Mouse (Mus musculus) hindbrain, embryonic 13.5 days (tissue): ENCODE results near the gene Zpr1. TPM values are rescaled to one million over a fixed set of nuclear protein-coding genes. Genes with fewer than 3 reads are reported as not detected.
A peak's percentile ranks its signal among the peaks of the same experiment; 100 is the strongest.

Experiments used
- ATAC-seq: fragments of 200-750 bp; cut with Nextera tagmentation; 2 replicates; pipeline ENCODE4 v1.8.0; 2017; ENCODE audit warnings: moderate TSS enrichment; ENCODE audit not compliant: low FRiP score
- H3K27ac ChIP-seq: fragments of 300-500 bp; sonication (generic); 2 replicates; pipeline ENCODE4 v1.5.1; 2015; ENCODE audit warnings: inconsistent platforms, mild to moderate bottlenecking, moderate library complexity
- H3K27me3 ChIP-seq: fragments of 300-500 bp; sonication (generic); 2 replicates; pipeline ENCODE4 v1.6.1; 2015; ENCODE audit warnings: mild to moderate bottlenecking, inconsistent platforms
- H3K36me3 ChIP-seq: fragments of 300-500 bp; sonication (generic); 2 replicates; pipeline ENCODE4 v1.6.1; 2015; ENCODE audit warnings: mild to moderate bottlenecking, inconsistent platforms
- H3K4me1 ChIP-seq: fragments of 300-500 bp; sonication (generic); replicated peaks from 2 replicates; pipeline ENCODE4 v1.6.1; 2015; ENCODE audit warnings: inconsistent platforms
- H3K4me2 ChIP-seq: fragments of 300-500 bp; sonication (generic); 2 replicates; pipeline ENCODE4 v1.6.1; 2015; ENCODE audit warnings: inconsistent platforms, mild to moderate bottlenecking, moderate library complexity
- H3K4me3 ChIP-seq: fragments of 300-500 bp; sonication (generic); 2 replicates; pipeline ENCODE4 v1.5.1; 2015; ENCODE audit warnings: mild to moderate bottlenecking, inconsistent platforms
- H3K9ac ChIP-seq: fragments of 300-500 bp; sonication (generic); 2 replicates; pipeline ENCODE4 v1.6.1; 2015; ENCODE audit warnings: mild to moderate bottlenecking, inconsistent platforms
- H3K9me3 ChIP-seq: fragments of 300-500 bp; sonication (generic); 2 replicates; pipeline ENCODE4 v1.6.1; 2016; ENCODE audit warnings: inconsistent platforms
- WGBS: fragments of 180-500 bp; shearing (Covaris S2); methylation state at CpG from one replicate; pipeline ENCODE4 v1.1.7; 2015; 5-methylcytosine and 5-hydroxymethylcytosine counted together
- polyA plus RNA-seq: library from polyadenylated mRNA; unstranded; fragments of >200 nt; fragmentation: Nextera tagmentation; extraction: Ambion mirVana; gene quantifications from 2 replicates; pipeline ENCODE4 v1.2.1, GENCODE M21; 2015

Zpr1 gene
- polyA plus RNA-seq, 1 experiment from 2014 or later, result 60.2 TPM

DNA sequence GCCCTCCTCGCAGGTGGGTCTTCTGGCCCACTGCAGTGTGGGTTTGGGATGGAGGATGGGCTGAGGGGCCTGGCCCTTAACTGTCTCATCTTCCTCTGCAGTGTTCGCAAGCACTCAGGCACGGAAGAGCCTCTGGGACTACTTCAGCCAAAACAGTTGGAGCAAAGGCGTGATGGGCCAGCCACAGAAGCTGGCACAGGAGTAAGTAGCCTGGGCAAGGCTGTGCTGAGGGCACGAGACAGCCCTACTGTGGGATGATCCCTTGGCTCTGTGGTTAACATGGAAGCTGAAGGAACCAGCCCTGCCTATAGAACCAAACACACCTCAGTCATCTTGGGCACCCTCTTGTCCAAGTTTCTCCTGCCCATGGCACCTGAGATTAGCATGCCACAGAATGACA, 3.7 kb upstream of the Zpr1 start:
- WGBS, result 94% methylated on average over 5 of the region's 5 CpGs
- Histone ChIP-seq H3K4me3 (no peak overlapping the region), H3K27me3 (peaks cover 36% of the 10 kb centered on the region), H3K9ac (no peak overlapping the region), H3K27ac (no peak overlapping the region), H3K4me2 (no peak overlapping the region), H3K4me1 (peaks cover 18% of the 10 kb centered on the region), H3K36me3 (no peaks in the 10 kb centered on the region), H3K9me3 (no peaks in the 10 kb centered on the region)
- no peak for ATAC-seq

DNA sequence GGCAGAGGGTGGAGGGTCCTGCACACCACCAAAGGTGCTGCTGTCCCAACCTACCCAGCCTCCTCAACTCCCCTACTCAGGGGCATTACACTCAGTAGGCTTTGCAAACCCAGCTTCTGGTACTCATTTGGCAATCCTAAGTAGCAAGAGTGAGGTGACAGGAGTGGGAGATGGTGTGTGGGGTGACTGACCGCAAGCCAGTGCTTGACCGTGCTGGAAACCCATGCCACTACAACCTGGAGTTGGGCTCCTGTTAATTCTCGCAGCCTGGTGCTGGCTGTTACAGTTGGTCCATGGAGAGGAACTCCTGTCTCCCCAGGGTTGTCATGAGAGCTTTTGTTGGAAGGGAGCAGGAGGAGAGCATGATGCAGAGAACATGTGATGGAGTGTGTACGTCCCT, 2.1 kb upstream of the Zpr1 start:
- no peak for ATAC-seq
- H3K36me3 ChIP-seq, result peaks cover 15% of the 10 kb centered on the region
- H3K27ac ChIP-seq, result no peak overlapping the region
- H3K9ac ChIP-seq, result peak overlapping the region; percentile 60; the same call in 1 of the 2 replicates
- H3K4me2 ChIP-seq, result no peak overlapping the region
- WGBS, result 95% methylated on average over 4 of the region's 4 CpGs
- no peaks in the 10 kb centered on the region for H3K9me3 ChIP-seq
- peaks cover 22% of the 10 kb centered on the region for H3K4me1 ChIP-seq
- H3K27me3 ChIP-seq, result peaks cover 36% of the 10 kb centered on the region
- no peak overlapping the region for H3K4me3 ChIP-seq

DNA sequence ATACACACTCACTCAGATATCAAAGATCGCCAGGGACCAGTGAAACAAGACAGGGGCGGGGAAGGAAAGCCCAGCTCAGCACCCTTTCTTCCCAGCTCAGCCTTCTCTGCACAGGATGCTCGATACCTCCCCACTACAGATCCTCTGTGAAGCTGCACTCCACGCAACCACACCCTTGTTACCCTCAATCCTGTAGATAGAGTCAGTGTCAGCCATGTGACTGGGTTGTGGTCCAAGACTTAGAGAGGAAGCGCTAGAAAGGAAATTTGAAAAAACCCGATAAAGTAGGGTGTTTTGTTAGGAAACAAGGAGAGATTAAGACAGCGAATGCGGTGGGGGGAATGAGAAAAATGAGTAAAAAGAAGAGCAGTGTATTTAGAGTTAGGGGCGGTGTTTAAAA, 794 bp upstream of the Zpr1 start:
- peaks cover 36% of the 10 kb centered on the region for H3K27me3 ChIP-seq
- H3K4me2 ChIP-seq, result peak overlapping the region; percentile 96; the same call in 1 of the 2 replicates
- no peak for ATAC-seq
- peaks cover 28% of the 10 kb centered on the region for H3K36me3 ChIP-seq
- H3K27ac ChIP-seq, result no peak overlapping the region
- H3K4me3 ChIP-seq, result no peak overlapping the region
- H3K4me1 ChIP-seq, result peaks cover 22% of the 10 kb centered on the region
- 90% methylated on average over 9 of the region's 9 CpGs for WGBS
- no peak overlapping the region for H3K9ac ChIP-seq
- H3K9me3 ChIP-seq, result no peaks in the 10 kb centered on the region

GRCm38 (mm10) chr9:46274494-46274893, 1.6 kb downstream of the Zpr1 start:
- Histone ChIP-seq H3K4me2 (peak overlapping the region; percentile 96; the same call in 1 of the 2 replicates), H3K4me3 (no peak overlapping the region), H3K36me3 (peaks cover 50% of the 10 kb centered on the region), H3K27ac (no peak overlapping the region), H3K9me3 (no peaks in the 10 kb centered on the region), H3K27me3 (peaks cover 20% of the 10 kb centered on the region), H3K9ac (no peak overlapping the region), H3K4me1 (peaks cover 22% of the 10 kb centered on the region)
- 93% methylated on average over 9 of the region's 9 CpGs for WGBS
- ATAC-seq, result no peak

DNA sequence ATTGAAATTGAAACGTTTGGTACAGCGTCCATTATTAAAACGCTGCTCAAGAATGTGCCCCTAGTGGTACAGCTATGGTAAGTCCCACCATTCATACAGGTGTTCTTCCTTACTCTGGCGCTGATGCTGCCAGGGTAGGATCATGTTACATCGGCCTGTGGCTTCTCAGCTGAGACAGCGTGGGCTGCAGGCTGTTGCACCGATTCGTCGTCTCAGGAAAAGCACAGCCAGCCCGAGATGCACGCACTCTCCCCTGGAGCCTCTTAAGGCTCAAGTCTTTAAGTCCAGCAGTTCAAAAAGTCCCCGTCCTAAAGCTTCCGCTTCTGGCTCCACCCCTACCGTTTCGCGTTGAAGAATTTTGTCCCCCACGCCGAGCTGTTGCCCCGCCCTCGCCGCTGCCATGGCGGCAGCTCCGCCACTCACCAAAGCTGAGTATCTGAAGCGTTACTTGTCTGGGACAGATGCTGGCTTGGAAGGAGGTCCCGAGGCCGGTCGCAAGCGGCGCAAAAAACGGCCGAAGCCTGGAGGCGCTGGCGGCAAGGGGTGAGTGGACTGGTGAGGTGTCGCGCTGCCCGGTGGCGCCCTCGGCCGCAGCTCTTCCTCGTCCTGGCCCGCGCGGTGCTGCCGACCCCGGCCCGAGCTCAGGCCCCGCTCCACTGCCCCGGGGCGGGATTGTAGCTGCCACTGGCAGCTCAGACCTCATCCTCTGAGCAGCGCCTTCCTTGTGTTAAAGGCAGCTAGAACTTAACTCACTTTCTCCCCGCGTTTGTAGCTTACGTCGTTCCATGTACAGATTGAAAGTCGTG, 10.0 kb downstream of the Zpr1 start, which contains the start of gene Bud13:
TSS of gene Bud13 (plus strand) at position 378 of the 806 bp plus-strand sequence.
- Histone ChIP-seq H3K36me3 (peaks cover 56% of the 10 kb centered on the region), H3K4me1 (peaks cover 11% of the 10 kb centered on the region), H3K4me3 (peak within 1 kb of the TSS; percentile 93), H3K9ac (peak within 1 kb of the TSS; percentile 91), H3K4me2 (peak within 1 kb of the TSS; percentile 77), H3K27me3 (no peaks in the 10 kb centered on the region), H3K9me3 (no peaks in the 10 kb centered on the region), H3K27ac (peak within 1 kb of the TSS; percentile 82)
- under 1% methylated on average over 55 of the region's 55 CpGs for WGBS
- ATAC-seq, result peak; percentile 92

DNA sequence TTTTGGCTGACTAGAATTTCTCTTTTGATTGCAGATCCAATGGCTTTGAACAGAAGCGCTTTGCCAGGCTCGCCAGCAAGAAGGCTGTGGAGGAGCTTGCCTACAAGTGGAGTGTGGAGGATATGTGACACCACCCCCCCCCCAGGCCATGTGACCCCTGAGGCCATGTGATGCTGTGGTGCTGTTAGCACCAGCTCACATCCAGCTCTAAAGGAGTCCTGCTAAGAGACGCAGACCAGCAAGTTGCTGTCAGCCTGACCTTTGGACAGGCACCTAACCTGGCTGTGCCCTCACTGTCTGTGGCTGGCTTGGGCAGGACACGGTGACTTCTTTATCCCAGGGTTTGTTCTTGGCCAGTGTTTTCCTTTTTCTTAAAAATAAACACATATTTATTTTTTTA, 25.5 kb downstream of the Zpr1 start:
- H3K4me2 ChIP-seq, result no peak overlapping the region
- WGBS, result 91% methylated on average over 4 of the region's 4 CpGs

GRCm38 (mm10) chr9:46302142-46302541, 29.3 kb downstream of the Zpr1 start:
- Histone ChIP-seq H3K4me1 (no peaks in the 10 kb centered on the region), H3K9ac (no peak overlapping the region), H3K36me3 (peaks cover 26% of the 10 kb centered on the region), H3K27me3 (peaks cover 9% of the 10 kb centered on the region; the same call in 1 of the 2 replicates), H3K4me3 (no peak overlapping the region), H3K27ac (no peak overlapping the region), H3K9me3 (no peaks in the 10 kb centered on the region), H3K4me2 (no peak overlapping the region)
- peak; percentile 24; the same call in 1 of the 2 replicates for ATAC-seq
- WGBS, result 10% methylated on average over 2 of the region's 2 CpGs

More for the DNA sequence above, 25.5 kb downstream of the Zpr1 start:
- ATAC-seq, result no peak
- Histone ChIP-seq H3K4me1 (no peaks in the 10 kb centered on the region), H3K36me3 (peaks cover 58% of the 10 kb centered on the region), H3K27ac (no peak overlapping the region), H3K4me3 (no peak overlapping the region), H3K9me3 (no peaks in the 10 kb centered on the region), H3K9ac (no peak overlapping the region), H3K27me3 (no peaks in the 10 kb centered on the region)

GRCm38 (mm10) chr9:46309121-46309520, 36.3 kb downstream of the Zpr1 start:
- peaks cover 10% of the 10 kb centered on the region for H3K4me1 ChIP-seq
- peaks cover 16% of the 10 kb centered on the region for H3K27me3 ChIP-seq
- H3K36me3 ChIP-seq, result no peaks in the 10 kb centered on the region
- H3K27ac ChIP-seq, result no peak overlapping the region
- H3K9me3 ChIP-seq, result no peaks in the 10 kb centered on the region
- H3K4me3 ChIP-seq, result no peak overlapping the region
- H3K4me2 ChIP-seq, result no peak overlapping the region
- WGBS, result 13% methylated on average over 7 of the region's 7 CpGs
- H3K9ac ChIP-seq, result no peak overlapping the region
- ATAC-seq, result no peak

GRCm38 (mm10) chr9:46314507-46314906, 41.6 kb downstream of the Zpr1 start:
- ATAC-seq, result peak; percentile 48
- Histone ChIP-seq H3K27ac (no peak overlapping the region), H3K9ac (no peak overlapping the region), H3K4me3 (no peak overlapping the region), H3K4me2 (no peak overlapping the region), H3K4me1 (peaks cover 27% of the 10 kb centered on the region), H3K9me3 (peaks cover 3% of the 10 kb centered on the region; the same call in 1 of the 2 replicates), H3K27me3 (peaks cover 7% of the 10 kb centered on the region; the same call in 1 of the 2 replicates), H3K36me3 (no peaks in the 10 kb centered on the region)
- WGBS, result 0% methylated on average over 4 of the region's 4 CpGs

DNA sequence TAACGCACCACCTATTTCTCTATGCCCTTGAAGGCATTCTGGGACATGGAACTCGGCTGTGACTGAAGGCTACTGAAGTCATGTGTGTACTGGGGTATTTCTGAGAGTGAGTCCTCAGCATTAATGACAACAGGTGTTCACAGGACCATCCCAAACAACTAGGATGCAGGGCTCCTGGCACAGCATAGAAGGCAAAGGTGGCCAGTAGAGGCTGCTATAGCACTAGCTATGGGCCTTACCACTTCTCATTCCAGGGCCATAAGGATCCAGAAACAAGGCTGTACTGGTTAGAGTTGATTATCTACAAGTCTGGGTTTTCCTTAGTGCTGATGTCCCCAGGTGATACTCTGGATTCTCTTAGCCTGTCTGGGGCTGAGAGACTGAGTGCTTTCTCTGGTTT, 42.1 kb downstream of the Zpr1 start:
- Histone ChIP-seq H3K4me3 (no peak overlapping the region), H3K27ac (no peak overlapping the region), H3K4me1 (peaks cover 27% of the 10 kb centered on the region), H3K9me3 (peaks cover 3% of the 10 kb centered on the region; the same call in 1 of the 2 replicates), H3K27me3 (peaks cover 7% of the 10 kb centered on the region; the same call in 1 of the 2 replicates), H3K9ac (no peak overlapping the region), H3K36me3 (no peaks in the 10 kb centered on the region), H3K4me2 (no peak overlapping the region)
- no peak for ATAC-seq
- WGBS, result 47% methylated on average over 2 of the region's 2 CpGs

GRCm38 (mm10) chr9:46315807-46316365, 43.0 kb downstream of the Zpr1 start:
- peak; percentile 47; the same call in 1 of the 2 replicates for ATAC-seq
- H3K4me1 ChIP-seq, result peaks cover 27% of the 10 kb centered on the region
- H3K4me2 ChIP-seq, result peak overlapping the region; percentile 4; the same call in 1 of the 2 replicates
- 23% methylated on average over 11 of the region's 11 CpGs for WGBS
- peaks cover 7% of the 10 kb centered on the region; the same call in 1 of the 2 replicates for H3K27me3 ChIP-seq
- H3K9ac ChIP-seq, result no peak overlapping the region
- no peak overlapping the region for H3K4me3 ChIP-seq
- peaks cover 3% of the 10 kb centered on the region; the same call in 1 of the 2 replicates for H3K9me3 ChIP-seq
- H3K36me3 ChIP-seq, result no peaks in the 10 kb centered on the region
- H3K27ac ChIP-seq, result peak overlapping the region; percentile 66

DNA sequence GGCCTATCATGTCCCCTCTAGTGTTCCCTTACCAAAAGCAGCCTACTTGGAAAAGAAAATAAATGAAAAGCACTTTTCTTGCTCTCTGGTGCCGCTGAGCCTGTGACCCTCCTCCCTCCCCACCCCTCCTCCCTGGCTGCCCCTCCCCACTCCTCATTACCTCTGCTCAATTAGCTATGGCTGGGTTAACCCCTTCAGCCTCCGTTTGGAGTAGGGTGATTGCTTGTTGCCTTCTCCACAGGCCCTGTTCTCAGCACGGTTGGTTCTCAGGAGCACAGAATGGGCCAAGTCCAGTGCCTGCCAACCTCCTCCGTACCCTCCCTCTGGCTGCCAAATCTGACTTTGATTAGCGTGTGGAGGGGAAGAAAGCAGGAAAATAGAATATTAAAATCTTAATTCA, 43.5 kb downstream of the Zpr1 start:
- Histone ChIP-seq H3K4me3 (no peak overlapping the region), H3K27me3 (peaks cover 7% of the 10 kb centered on the region; the same call in 1 of the 2 replicates), H3K36me3 (no peaks in the 10 kb centered on the region), H3K4me1 (peaks cover 27% of the 10 kb centered on the region), H3K9me3 (peaks cover 3% of the 10 kb centered on the region; the same call in 1 of the 2 replicates), H3K4me2 (peak overlapping the region; percentile 4; the same call in 1 of the 2 replicates), H3K9ac (no peak overlapping the region), H3K27ac (0 out of 2 replicates have a peak overlapping the region, but pooled peaks have one; percentile 31)
- ATAC-seq, result peak; percentile 27; the same call in 1 of the 2 replicates
- WGBS, result 10% methylated on average over 5 of the region's 5 CpGs
